Mouse (Mus musculus): ENCODE data around the gene Cd248.

Cd248 gene

DNA sequence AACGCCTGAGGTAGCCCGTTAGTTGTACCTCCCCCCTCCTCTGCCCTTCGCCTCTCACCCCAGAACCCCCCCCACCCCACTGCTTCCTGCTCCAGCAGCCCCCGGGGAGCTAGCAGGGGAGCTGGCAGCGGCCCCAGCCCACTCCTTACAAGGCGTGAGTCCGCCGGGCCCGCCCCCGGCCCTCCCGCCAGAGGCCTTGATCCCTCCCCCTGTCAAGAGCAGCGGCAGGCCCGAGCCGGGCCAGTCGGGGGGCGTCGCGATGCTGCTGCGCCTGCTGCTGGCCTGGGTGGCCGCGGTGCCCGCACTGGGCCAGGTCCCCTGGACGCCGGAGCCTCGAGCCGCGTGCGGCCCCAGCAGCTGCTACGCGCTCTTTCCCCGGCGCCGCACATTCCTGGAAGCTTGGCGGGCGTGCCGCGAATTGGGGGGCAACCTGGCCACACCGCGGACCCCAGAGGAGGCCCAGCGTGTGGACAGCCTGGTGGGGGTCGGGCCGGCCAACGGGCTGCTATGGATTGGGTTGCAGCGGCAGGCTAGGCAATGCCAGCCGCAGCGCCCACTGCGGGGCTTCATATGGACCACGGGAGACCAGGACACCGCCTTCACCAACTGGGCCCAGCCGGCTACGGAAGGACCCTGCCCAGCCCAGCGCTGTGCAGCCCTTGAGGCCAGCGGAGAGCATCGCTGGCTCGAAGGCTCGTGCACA is at the start of gene Cd248:
TSS of gene Cd248 (plus strand) at position 212 of the 703 bp plus-strand sequence.
- in situ Hi-C loops (cut with MseI, MboI), result no loop called here

GRCm38 (mm10) chr19:5018191-5018590 is 49.7 kb upstream of the Cd248 start:
- in situ Hi-C loops (cut with MseI, MboI), result no loop called here

- in situ Hi-C loops (cut with MseI, MboI), result no loop called here
Observed at GRCm38 (mm10) chr19:5021416-5021815, 46.5 kb upstream of the Cd248 start.

DNA sequence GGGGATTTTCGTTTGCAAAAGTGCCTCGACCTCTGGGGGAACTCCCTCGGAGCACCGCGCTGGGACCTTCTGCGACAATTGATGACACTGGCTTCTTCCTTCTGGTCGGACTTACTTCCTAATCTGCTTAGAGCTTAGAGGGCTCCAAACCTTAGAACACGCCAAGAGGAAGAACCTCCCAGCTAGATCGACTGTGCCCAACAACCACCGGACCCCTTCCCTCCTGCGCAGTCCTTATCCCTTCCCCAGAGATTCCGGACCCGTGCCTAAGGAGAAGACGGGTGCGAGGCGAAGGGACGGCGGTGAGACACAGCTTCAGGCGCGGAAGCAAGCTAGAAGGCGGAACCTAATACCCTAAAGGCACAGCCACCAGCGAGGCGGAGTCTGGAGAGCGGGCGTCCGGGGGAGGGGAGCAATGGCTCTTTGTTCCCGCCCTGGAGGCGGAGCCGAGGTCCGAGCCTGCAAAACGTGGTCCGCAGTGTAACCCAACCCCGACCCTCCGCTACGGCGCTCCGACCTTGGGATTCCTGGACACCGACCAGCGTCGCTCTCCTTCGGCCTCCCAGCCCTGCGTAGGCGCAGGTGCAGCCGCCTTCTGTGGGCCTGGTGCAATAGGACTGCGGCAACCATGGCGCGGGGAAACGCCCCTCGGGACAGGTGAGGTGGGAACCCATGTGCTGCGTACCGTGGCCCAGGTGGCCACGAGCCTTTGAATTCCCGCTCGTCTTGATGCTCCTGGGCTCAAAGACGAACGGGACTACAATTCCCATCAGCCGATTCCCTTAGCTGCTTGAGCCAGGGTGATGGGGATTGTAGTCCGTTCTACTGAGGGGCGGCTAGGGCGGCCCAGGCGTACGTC is 44.0 kb upstream of the Cd248 start, which contains the start of gene Slc29a2:
TSS of gene Slc29a2 (plus strand) at position 240 of the 859 bp plus-strand sequence.
- in situ Hi-C loops (cut with MseI, MboI), result no loop called here

DNA sequence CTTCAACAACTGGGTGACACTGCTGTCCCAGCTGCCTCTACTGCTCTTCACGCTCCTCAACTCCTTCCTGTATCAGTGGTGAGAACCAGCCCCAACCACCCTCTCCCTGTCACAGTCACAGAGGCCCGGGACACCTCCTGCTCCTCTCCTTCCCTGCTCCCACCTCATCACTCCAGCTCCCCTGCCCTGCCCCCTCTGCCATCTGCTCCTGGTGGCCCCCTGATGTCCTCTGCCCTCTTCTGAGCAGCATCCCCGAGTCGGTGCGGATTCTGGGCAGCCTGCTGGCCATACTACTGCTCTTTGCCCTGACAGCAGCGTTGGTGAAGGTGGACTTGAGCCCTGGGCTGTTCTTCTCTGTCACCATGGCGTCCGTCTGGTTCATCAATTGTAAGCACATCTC is 41.8 kb upstream of the Cd248 start:
- in situ Hi-C loops (cut with MseI, MboI), result no loop called here

DNA sequence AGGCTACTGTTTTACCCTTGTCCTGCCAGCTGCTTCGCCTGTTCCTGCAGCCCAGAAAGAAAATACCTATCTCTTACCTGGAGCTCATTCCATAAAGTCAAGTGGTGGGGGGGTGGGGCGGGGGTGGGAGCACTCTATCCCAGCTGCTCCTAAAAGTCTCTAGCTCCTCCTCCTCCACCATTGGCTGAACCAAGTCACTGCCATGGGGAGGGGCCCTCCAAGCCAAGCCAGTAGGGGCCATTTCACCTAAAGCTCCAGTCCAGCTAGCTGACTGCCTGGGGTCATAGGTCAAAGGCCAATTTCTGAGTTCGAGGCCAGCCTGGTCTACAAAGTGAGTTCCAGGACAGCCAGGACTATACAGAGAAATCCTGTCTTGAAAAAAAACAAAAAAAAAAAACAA is 35.2 kb upstream of the Cd248 start:
- in situ Hi-C loops (cut with MseI, MboI), result no loop called here

DNA sequence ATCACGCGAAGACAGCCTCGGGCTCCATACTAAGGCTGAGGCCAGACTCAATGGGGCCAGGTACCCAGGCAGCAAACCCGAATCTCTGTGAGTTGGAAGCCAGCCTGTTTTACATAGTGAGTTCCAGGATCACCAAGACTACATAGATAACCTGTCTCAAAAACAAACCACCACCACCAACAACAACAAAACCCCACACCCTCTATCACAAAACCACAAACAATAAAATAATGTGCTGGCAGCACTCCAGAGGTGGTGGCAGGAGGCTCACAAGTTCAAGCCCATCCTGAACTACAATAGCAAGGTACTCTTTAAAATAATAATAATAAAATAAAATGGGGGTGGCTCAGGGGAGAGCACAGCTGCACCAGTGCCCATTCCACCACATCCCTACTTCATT is 31.3 kb upstream of the Cd248 start:
- in situ Hi-C loops (cut with MseI, MboI), result no loop called here

DNA sequence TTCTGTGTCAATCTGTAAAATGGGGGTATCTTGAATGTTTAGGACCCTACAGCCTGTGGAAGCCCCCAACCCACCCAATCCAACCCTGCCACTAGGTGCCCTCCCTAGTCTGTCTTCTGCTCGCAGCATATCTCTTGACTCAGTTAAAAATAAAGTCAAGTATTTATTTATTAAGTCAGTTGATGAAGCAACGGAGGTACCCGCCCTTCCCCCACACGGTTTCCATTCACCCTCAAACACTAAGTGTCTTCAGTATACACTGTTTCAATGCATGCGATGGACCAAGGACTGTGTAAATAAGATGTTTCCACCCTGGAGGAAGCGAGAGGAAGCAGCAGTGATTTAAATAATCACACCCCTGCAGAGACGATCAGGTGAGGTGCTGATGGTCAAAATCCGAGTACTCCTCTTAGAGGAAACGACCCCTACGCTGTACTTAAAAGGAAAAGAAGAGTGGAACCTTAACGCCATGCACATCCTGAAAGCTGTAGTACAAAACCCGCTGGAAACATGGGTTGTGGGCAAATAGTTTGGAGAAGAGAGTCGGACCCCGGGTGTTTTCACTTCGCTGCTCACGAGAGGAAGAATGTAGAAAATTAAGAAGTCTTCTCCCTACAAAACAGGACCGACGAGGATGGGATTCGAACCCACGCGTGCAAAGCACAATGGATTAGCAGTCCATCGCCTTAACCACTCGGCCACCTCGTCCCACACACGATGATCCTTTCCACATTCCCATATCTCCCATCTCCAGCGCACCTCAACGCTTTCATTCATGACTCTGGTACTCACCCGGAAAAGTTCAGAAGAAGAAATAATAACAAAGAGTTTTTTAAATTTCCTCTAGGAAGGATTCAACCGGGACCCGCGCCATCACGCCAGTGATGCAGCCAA is 30.0 kb upstream of the Cd248 start:
- in situ Hi-C loops (cut with MseI, MboI), result no loop called here

- in situ Hi-C loops (cut with MseI, MboI), result no loop called here
Observed at GRCm38 (mm10) chr19:5038709-5039156, 29.1 kb upstream of the Cd248 start, which contains the start of the genes B4gat1 and AC124502.3. B4gat1 (plus strand) TSS chr19:5038826. AC124502.3 (plus strand) TSS chr19:5038891.

- in situ Hi-C loops (cut with MseI, MboI), result no loop called here
Observed at GRCm38 (mm10) chr19:5039301-5040114, 28.4 kb upstream of the Cd248 start.

GRCm38 (mm10) chr19:5040862-5041523 is 26.9 kb upstream of the Cd248 start, which contains the start of gene Brms1:
Brms1 (plus strand) TSS chr19:5041354.
- in situ Hi-C loops (cut with MseI, MboI), result no loop called here

DNA sequence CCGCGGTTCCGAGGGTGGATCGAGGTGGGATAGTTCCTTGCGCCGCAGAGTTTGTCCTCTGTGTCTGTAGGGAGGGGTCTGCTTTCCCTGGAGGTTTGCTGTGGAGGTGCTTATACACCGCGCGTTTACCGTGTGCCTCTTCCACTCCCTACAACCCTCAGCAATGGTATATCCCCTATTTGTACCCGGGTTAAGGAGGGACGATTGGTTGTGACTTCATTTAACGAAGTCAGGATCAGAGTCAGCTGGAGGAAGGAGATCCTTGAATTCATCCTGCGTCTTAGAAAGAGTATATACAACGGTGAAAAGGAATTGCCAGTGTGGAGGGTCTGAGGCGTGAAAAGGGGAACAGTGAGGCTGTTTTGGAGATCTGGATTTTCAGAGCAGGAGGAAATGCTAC is 26.3 kb upstream of the Cd248 start:
- in situ Hi-C loops (cut with MseI, MboI), result no loop called here

- in situ Hi-C loops (cut with MseI, MboI), result no loop called here
Observed at GRCm38 (mm10) chr19:5045531-5045930, 22.3 kb upstream of the Cd248 start.

GRCm38 (mm10) chr19:5048138-5049056 is 19.5 kb upstream of the Cd248 start:
- in situ Hi-C loops (cut with MseI, MboI), result no loop called here

DNA sequence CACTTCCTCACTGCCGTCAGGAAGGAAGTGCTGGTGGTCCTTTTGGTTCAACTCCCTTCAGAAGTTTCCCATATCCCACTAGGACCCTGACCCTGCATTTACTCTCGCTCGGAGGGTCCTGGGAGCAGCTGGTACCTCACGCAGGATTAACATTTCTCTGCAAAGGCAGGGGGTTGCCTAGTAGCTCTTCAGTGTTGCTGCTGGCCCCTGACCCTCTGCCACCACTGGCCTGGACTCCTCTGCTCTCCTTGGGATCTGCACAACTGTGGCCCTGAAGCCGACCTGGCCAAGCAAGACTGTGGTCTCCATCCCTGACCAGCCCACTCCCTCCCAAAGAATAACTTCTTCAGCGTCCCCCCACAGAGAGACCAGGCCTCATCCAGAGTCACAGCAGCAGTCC is 18.6 kb upstream of the Cd248 start:
- in situ Hi-C loops (cut with MseI, MboI), result no loop called here

DNA sequence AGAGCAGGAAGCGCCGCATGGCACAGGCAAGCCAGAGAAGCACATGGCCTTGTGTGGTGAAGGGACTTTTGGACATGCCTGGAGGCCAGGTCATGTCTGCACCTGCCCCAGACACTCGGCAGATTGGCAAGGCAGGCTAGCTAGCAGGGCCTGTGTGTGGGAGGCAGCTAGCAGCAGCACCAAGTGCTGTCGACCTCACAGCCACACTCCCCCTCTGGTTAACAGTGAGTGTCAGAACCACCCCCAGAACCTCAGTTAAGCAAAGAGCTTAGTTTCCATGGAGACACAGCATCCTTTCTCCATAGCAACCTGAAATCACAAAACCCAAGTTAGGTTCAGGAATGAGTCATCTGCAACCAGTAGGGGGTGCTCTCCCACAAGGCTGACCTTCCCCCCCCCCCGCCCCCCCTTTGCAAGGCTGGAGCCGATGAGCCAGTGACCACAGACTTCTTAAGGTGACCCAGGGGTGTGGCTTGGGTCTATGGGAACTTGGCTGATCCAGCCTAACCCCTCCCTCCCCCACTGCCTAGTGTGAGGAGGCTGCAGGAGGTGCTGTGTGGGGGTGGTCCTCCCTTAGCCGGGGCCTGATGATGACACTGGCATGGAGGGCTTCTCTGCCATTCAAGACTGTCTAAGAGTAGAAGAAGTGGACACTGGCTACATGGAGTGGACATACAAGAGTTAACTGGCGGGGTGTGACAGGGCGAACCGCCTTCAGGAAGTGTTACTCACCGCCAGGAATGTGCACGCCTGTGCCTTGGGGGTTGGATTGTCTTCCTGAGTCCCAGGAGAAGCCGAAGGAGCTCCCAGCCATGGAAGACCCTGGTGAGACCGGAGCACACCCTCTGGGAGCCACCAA is 17.6 kb upstream of the Cd248 start, which contains the start of gene Rin1:
TSS of gene Rin1 (plus strand) at position 435 of the 859 bp plus-strand sequence.
- in situ Hi-C loops (cut with MseI, MboI), result no loop called here

DNA sequence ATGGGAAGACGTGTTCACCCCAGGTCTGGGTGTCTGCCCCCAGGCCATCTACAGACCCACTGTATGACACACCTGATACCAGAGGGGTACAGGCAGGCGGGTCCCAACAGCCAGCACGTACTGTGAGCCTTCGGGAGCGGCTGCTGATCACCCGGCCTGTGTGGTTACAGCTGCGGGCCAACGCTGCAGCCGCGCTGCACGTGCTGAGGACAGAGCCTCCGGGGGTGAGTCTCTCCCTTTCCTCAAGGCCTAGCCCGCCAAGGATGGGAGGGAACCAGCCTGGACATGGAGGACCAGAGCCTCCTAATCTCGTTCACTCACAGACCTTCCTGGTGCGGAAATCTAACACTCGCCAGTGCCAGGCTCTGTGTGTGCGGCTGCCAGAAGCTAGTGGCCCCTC is 16.8 kb upstream of the Cd248 start:
- in situ Hi-C loops (cut with MseI, MboI), result no loop called here

DNA sequence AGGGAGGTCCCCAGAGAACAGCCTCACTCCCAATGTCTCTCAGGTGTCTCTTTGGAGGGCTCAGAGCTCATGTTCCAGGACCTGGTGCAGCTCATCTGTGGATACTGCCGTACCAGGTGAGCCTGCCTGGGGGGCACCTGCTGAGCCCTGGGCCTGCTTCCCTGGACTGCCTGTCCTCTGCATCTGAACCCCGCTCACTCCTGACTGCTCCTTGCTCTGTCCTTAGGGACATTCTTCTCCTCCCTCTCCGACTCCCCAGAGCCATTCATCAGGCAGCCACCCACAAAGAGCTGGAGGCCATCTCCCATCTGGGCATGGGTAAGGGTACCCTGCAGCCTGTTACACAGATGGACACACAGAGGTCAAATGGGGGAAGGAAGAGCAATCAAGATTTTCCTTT is 16.4 kb upstream of the Cd248 start:
- in situ Hi-C loops (cut with MseI, MboI), result no loop called here
